Mouse (Mus musculus) gastrocnemius, postnatal 4 days (tissue): ENCODE data around the gene Olfr1157. TPM values are rescaled to one million over a fixed set of nuclear protein-coding genes. Genes with fewer than 3 reads are reported as not detected.

Experiments
- DNase-seq, 2 experiments: peaks; one replicate each; pipeline ENCODE4 v3.0.0; 2021 to 2022; ENCODE audit warnings: low spot score in 2 of 2, mixed read lengths in 2 of 2
- long read RNA-seq, 2 experiments: library from polyadenylated mRNA; stranded (forward); transcript quantifications; one replicate each; pipeline ENCODE4 v2.0.0; 2021
- total RNA-seq, 2 experiments: library from RNA; stranded (reverse); gene quantifications; 2 replicates each; pipeline ENCODE4 v1.2.3; 2021

The Olfr1157 gene
- not detected for total RNA-seq
- long read RNA-seq, experiment 1, result 0 reads
- long read RNA-seq, experiment 2, result 0 reads

DNA sequence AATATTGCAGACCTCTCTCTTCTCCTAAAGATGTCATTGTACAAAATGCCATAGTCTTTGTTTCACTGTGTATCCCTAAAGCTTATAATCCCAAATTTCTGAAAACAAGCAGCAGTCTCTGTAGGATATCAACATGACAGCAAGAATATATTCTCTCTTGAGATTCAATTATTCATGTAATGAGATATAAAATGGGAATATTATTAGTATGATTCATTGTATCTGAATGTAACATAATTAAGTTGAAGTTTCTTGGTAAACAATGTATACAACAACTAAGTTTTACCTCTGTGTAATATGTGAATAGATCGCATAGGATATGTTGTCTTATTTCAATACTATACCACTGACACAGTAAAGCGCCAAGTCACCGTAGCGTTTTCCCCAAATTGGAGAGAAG lies at the start of gene Olfr1157:
TSS of gene Olfr1157 (minus strand) at position 101 of the 400 bp plus-strand sequence.
- no peak for DNase-seq

DNA sequence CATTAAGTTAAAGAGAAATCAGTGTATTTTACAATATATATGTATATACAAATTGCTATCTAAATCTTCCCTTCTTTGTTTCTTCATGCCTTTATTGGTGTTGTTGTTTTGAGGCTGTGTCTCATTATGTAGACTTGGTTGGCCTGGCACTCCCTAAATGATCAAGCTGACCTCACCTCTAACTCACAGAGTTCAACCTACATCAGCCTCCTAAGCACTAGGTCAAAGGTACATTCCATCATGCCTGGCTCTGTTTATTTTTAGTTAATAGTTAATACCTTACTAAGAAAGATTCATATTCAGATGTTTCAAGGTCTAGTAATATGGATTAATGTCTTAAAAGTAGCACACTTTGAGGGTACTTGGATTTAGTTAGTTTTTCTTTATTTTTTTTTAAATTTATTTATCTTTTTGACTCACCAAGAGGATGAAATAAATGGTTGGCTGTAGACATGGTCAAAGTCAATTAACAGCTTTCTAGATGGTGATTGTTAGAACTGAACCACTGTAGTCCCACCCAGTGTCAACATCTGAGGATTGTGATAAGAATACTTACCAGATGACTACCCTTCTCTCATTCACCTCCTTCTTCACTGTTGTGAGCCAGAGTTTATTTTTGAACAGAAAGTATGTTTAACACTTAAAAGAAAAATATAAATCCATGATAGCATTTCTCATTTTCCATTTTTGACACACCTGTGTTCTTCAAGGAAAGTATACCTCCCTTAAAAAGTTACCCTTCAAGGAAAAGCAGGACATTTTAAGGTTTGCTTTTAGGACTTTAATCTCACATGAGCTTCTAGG lies 39.6 kb upstream of the Olfr1157 start, which contains the start of gene Olfr1160:
TSS of gene Olfr1160 (minus strand) at position 754 of the 804 bp plus-strand sequence.
- no peak for DNase-seq

DNA sequence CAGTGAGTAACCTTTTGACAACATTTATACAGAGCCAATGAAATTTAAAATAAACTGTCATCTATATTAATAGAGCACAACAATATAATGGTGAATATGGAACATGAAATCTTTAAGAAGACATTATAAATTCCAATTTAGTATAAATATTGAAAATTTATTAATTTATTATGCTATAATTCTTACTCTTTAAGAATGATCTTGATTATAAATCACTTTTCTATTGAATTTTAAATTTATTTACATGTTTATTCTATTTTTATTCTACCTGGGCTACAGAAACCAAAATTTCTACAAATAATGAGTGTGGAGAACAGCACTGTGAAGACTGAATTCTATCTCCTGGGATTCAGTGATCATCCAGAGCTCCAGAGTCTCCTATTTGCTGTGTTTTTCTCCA lies 21.7 kb upstream of the Olfr1157 start, which contains the start of gene Olfr1158:
TSS of gene Olfr1158 (plus strand) at position 301 of the 400 bp plus-strand sequence.
- no peak for DNase-seq

GRCm38 (mm10) chr2:87974563-87974962 lies 6.5 kb upstream of the Olfr1157 start, which contains the start of gene Olfr74:
Gene Olfr74 (minus strand): TSS chr2:87974663.
- DNase-seq, result no peak

- DNase-seq, result no peak
These were observed 15.1 kb downstream of the Olfr1157 start, which contains the start of gene Olfr1156 for GRCm38 (mm10) chr2:87953000-87953399. Gene Olfr1156 (minus strand): TSS chr2:87953100.

DNA sequence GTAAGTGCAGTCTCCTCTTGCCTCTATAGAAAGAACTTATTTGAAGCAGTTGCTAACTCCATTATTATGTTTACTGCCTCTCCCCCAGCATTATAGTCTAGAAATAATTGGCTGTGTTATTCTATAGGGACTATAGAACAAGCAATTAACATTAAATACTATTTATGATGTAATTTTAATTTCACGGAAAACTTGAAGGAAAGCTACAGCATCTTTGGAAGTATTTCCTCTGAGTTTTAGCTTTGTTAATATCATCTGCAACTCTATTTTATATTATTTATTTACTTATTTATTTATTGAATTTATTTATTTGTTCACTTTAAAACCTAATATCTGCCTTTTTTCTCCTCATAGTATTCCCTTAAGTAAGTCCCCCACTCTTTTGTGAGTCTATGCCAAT lies 23.1 kb downstream of the Olfr1157 start, which contains the start of gene Olfr1155:
TSS of gene Olfr1155 (minus strand) at position 101 of the 400 bp plus-strand sequence.
- DNase-seq, result no peak

Other genes starting within 250 kb of the Olfr1157 start
- not detected for gene Olfr1138, start 228.3 kb downstream of the Olfr1157 start, total RNA-seq
- gene Olfr1140, start 224.5 kb downstream of the Olfr1157 start, total RNA-seq, result not detected
- gene Olfr1141, start 214.3 kb downstream of the Olfr1157 start, total RNA-seq, result not detected
- not detected for gene Olfr152, start 188.8 kb downstream of the Olfr1157 start, total RNA-seq
- not detected for gene Olfr1143, start 167.7 kb downstream of the Olfr1157 start, total RNA-seq
- gene Olfr1145, start 158.5 kb downstream of the Olfr1157 start, total RNA-seq, result not detected
- not detected for gene Olfr1148, start 137.8 kb downstream of the Olfr1157 start, total RNA-seq
- gene Olfr1150-ps1, start 124.3 kb downstream of the Olfr1157 start, total RNA-seq, result not detected
- not detected for gene Olfr1151, start 112.4 kb downstream of the Olfr1157 start, total RNA-seq
- not detected for gene Olfr1152, start 101.8 kb downstream of the Olfr1157 start, total RNA-seq
- gene Olfr1153, start 73.3 kb downstream of the Olfr1157 start, total RNA-seq, result not detected
- not detected for gene Olfr1154, start 63.1 kb downstream of the Olfr1157 start, total RNA-seq
- gene Olfr1155, start 23.2 kb downstream of the Olfr1157 start, total RNA-seq, result not detected
- gene Olfr1156, start 15.2 kb downstream of the Olfr1157 start, total RNA-seq, result not detected
- not detected for gene Olfr74, start 6.4 kb upstream of the Olfr1157 start, total RNA-seq
- gene Olfr1158, start 21.8 kb upstream of the Olfr1157 start, total RNA-seq, result not detected
- not detected for gene Olfr1160, start 40.0 kb upstream of the Olfr1157 start, total RNA-seq
- not detected for gene Olfr1161, start 54.5 kb upstream of the Olfr1157 start, total RNA-seq
- not detected for gene Olfr73, start 69.4 kb upstream of the Olfr1157 start, total RNA-seq
- gene Olfr1162, start 82.8 kb upstream of the Olfr1157 start, total RNA-seq, result not detected
- gene Olfr1163, start 103.5 kb upstream of the Olfr1157 start, total RNA-seq, result not detected
- not detected for gene Olfr1164, start 125.7 kb upstream of the Olfr1157 start, total RNA-seq
- not detected for gene Olfr1166, start 160.0 kb upstream of the Olfr1157 start, total RNA-seq
- not detected for gene Olfr1167, start 186.9 kb upstream of the Olfr1157 start, total RNA-seq
- gene Olfr1168, start 213.6 kb upstream of the Olfr1157 start, total RNA-seq, result not detected